ENCODE assay signal across 15 mouse cellular contexts in the genomic region with DNA sequence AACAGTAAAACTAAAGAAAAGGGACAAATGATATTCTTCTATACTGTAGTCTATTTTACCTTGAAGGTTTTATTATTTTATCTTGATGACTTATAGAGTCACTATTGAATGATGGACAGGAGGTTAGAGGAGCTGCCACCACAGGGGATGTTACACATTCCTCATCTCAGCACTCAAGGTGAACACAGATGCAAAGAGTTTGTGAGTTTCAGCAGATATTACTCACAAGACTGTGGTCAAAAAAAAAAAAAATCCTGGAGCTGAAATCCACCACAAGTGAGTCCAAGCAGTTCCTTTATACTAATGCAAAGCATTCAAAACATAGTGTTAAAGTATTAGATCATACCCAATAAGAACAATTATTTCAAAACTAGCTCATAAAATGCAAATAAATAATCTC.
"Had no signal": no experiment of that assay in that cellular context is flagged by ENCODE, and none has a peak within 500 bp of the region (broad histone marks: within the 10 kb centered on the region; RNA-seq: fewer than 3 reads in every experiment).

No protein-coding gene starts in this region.

- DNase-seq: cerebellum, adult 9-11 months; cerebellum, postnatal 10 days; cerebellum, postnatal 14 days; cerebellum, postnatal 25 days; cerebellum, postnatal 36 days; embryo, embryonic 11 days; forebrain, postnatal 0 days; gastrocnemius, adult 2 months; gastrocnemius, postnatal 10 days; gastrocnemius, postnatal 14 days; gastrocnemius, postnatal 25 days; gastrocnemius, postnatal 36 days; heart, adult 11 months; heart, adult 18-20 months; heart, adult 2 months had no signal
